Mouse (Mus musculus): ENCODE measurements around the gene Ghrhr. TPM values are rescaled to one million over a fixed set of nuclear protein-coding genes. Genes with fewer than 3 reads are reported as not detected.

The Ghrhr gene
- polyA plus RNA-seq, 1 experiment from 2014 or later = not detected

- 80% methylated on average over 5 of the region's 5 CpGs for WGBS
- ATAC-seq (replicated peaks; ENCODE audit: insufficient number of reproducible peaks, low FRiP score, low TSS enrichment, low read depth) (no peak), DNase-seq (ENCODE audit: low spot score) (no peak)
- Histone ChIP-seq H3K36me3 (replicated peaks; ENCODE audit: control insufficient read depth, insufficient read depth, low read depth, low read length) (no peaks in the 10 kb centered on the region), H3K4me1 (ENCODE audit: control insufficient read depth, insufficient read depth, low read length) (peaks cover 7% of the 10 kb centered on the region), H3K4me2 (ENCODE audit: low read depth, low read length) (no peak overlapping the region), H3K27me3 (ENCODE audit: control insufficient read depth, insufficient read depth, low read length) (no peaks in the 10 kb centered on the region), H3K4me3 (ENCODE audit: low read depth, low read length) (no peak overlapping the region), H3K9me3 (replicated peaks; ENCODE audit: control insufficient read depth, low read length) (no peaks in the 10 kb centered on the region), H3K27ac (replicated peaks; ENCODE audit: low read depth, low read length) (no peak overlapping the region), H3K9ac (replicated peaks; ENCODE audit: low read length) (no peak overlapping the region)
Measured at GRCm38 (mm10) chr6:55337242-55337641, 38.9 kb upstream of the Ghrhr start.

GRCm38 (mm10) chr6:55338077-55338476 lies 38.0 kb upstream of the Ghrhr start:
- H3K4me1 ChIP-seq (ENCODE audit: control insufficient read depth, insufficient read depth, low read length) = peaks cover 7% of the 10 kb centered on the region
- no peaks in the 10 kb centered on the region for H3K36me3 ChIP-seq (replicated peaks; ENCODE audit: control insufficient read depth, insufficient read depth, low read depth, low read length)
- H3K4me2 ChIP-seq (ENCODE audit: low read depth, low read length) = no peak overlapping the region
- DNase-seq (ENCODE audit: low spot score) (no peak), ATAC-seq (replicated peaks; ENCODE audit: insufficient number of reproducible peaks, low FRiP score, low TSS enrichment, low read depth) (no peak)
- 31% methylated on average over 6 of the region's 6 CpGs for WGBS
- no peaks in the 10 kb centered on the region for H3K27me3 ChIP-seq (ENCODE audit: control insufficient read depth, insufficient read depth, low read length)
- no peak overlapping the region for H3K27ac ChIP-seq (replicated peaks; ENCODE audit: low read depth, low read length)
- H3K4me3 ChIP-seq (ENCODE audit: low read depth, low read length) = no peak overlapping the region
- H3K9ac ChIP-seq (replicated peaks; ENCODE audit: low read length) = no peak overlapping the region
- H3K9me3 ChIP-seq (replicated peaks; ENCODE audit: control insufficient read depth, low read length) = no peaks in the 10 kb centered on the region

- H3K36me3 ChIP-seq (replicated peaks; ENCODE audit: control insufficient read depth, insufficient read depth, low read depth, low read length) = no peaks in the 10 kb centered on the region
- H3K4me3 ChIP-seq (ENCODE audit: low read depth, low read length) = no peak overlapping the region
- no peak overlapping the region for H3K27ac ChIP-seq (replicated peaks; ENCODE audit: low read depth, low read length)
- ATAC-seq (replicated peaks; ENCODE audit: insufficient number of reproducible peaks, low FRiP score, low TSS enrichment, low read depth) = no peak
- 75% methylated on average over 9 of the region's 9 CpGs for WGBS
- H3K27me3 ChIP-seq (ENCODE audit: control insufficient read depth, insufficient read depth, low read length) = no peaks in the 10 kb centered on the region
- H3K4me2 ChIP-seq (ENCODE audit: low read depth, low read length) = no peak overlapping the region
- H3K9me3 ChIP-seq (replicated peaks; ENCODE audit: control insufficient read depth, low read length) = no peaks in the 10 kb centered on the region
- no peak for DNase-seq (ENCODE audit: low spot score)
- H3K9ac ChIP-seq (replicated peaks; ENCODE audit: low read length) = no peak overlapping the region
- H3K4me1 ChIP-seq (ENCODE audit: control insufficient read depth, insufficient read depth, low read length) = peaks cover 7% of the 10 kb centered on the region
Measured at GRCm38 (mm10) chr6:55338934-55339825, 36.9 kb upstream of the Ghrhr start.

GRCm38 (mm10) chr6:55341688-55342087 lies 34.4 kb upstream of the Ghrhr start:
- Histone ChIP-seq H3K27ac (replicated peaks; ENCODE audit: low read depth, low read length) (no peak overlapping the region), H3K9me3 (replicated peaks; ENCODE audit: control insufficient read depth, low read length) (no peaks in the 10 kb centered on the region), H3K4me2 (ENCODE audit: low read depth, low read length) (no peak overlapping the region), H3K4me3 (ENCODE audit: low read depth, low read length) (no peak overlapping the region), H3K9ac (replicated peaks; ENCODE audit: low read length) (no peak overlapping the region), H3K4me1 (ENCODE audit: control insufficient read depth, insufficient read depth, low read length) (no peaks in the 10 kb centered on the region; the same call in 1 of the 2 replicates), H3K36me3 (replicated peaks; ENCODE audit: control insufficient read depth, insufficient read depth, low read depth, low read length) (no peaks in the 10 kb centered on the region), H3K27me3 (ENCODE audit: control insufficient read depth, insufficient read depth, low read length) (no peaks in the 10 kb centered on the region)
- ATAC-seq (replicated peaks; ENCODE audit: insufficient number of reproducible peaks, low FRiP score, low TSS enrichment, low read depth) = no peak
- no peak for DNase-seq (ENCODE audit: low spot score)
- WGBS = 27% methylated on average over 5 of the region's 5 CpGs

GRCm38 (mm10) chr6:55342328-55342727 lies 33.8 kb upstream of the Ghrhr start:
- Histone ChIP-seq H3K27ac (replicated peaks; ENCODE audit: low read depth, low read length) (no peak overlapping the region), H3K9me3 (replicated peaks; ENCODE audit: control insufficient read depth, low read length) (no peaks in the 10 kb centered on the region), H3K4me2 (ENCODE audit: low read depth, low read length) (no peak overlapping the region), H3K4me1 (ENCODE audit: control insufficient read depth, insufficient read depth, low read length) (no peaks in the 10 kb centered on the region; the same call in 1 of the 2 replicates), H3K36me3 (replicated peaks; ENCODE audit: control insufficient read depth, insufficient read depth, low read depth, low read length) (no peaks in the 10 kb centered on the region), H3K9ac (replicated peaks; ENCODE audit: low read length) (no peak overlapping the region), H3K4me3 (ENCODE audit: low read depth, low read length) (no peak overlapping the region), H3K27me3 (ENCODE audit: control insufficient read depth, insufficient read depth, low read length) (no peaks in the 10 kb centered on the region)
- 83% methylated on average over 9 of the region's 9 CpGs for WGBS
- DNase-seq (ENCODE audit: low spot score) = no peak
- ATAC-seq (replicated peaks; ENCODE audit: insufficient number of reproducible peaks, low FRiP score, low TSS enrichment, low read depth) = 0 out of 2 replicates have a peak, but pooled peaks have one; percentile 9

- WGBS = 89% methylated on average over 10 of the region's 10 CpGs
- no peaks in the 10 kb centered on the region for H3K36me3 ChIP-seq (replicated peaks; ENCODE audit: control insufficient read depth, insufficient read depth, low read depth, low read length)
- no peaks in the 10 kb centered on the region for H3K27me3 ChIP-seq (ENCODE audit: control insufficient read depth, insufficient read depth, low read length)
- no peaks in the 10 kb centered on the region for H3K9me3 ChIP-seq (replicated peaks; ENCODE audit: control insufficient read depth, low read length)
- H3K27ac ChIP-seq (replicated peaks; ENCODE audit: low read depth, low read length) = no peak overlapping the region
- H3K4me1 ChIP-seq (ENCODE audit: control insufficient read depth, insufficient read depth, low read length) = no peaks in the 10 kb centered on the region
- H3K9ac ChIP-seq (replicated peaks; ENCODE audit: low read length) = no peak overlapping the region
- no peak overlapping the region for H3K4me3 ChIP-seq (ENCODE audit: low read depth, low read length)
- ATAC-seq (replicated peaks; ENCODE audit: insufficient number of reproducible peaks, low FRiP score, low TSS enrichment, low read depth) = no peak
- H3K4me2 ChIP-seq (ENCODE audit: low read depth, low read length) = no peak overlapping the region
- DNase-seq (ENCODE audit: low spot score) = no peak
Measured at GRCm38 (mm10) chr6:55343446-55343845, 32.6 kb upstream of the Ghrhr start.

- Histone ChIP-seq H3K27me3 (ENCODE audit: control insufficient read depth, insufficient read depth, low read length) (no peaks in the 10 kb centered on the region), H3K27ac (replicated peaks; ENCODE audit: low read depth, low read length) (no peak overlapping the region), H3K36me3 (replicated peaks; ENCODE audit: control insufficient read depth, insufficient read depth, low read depth, low read length) (no peaks in the 10 kb centered on the region), H3K9ac (replicated peaks; ENCODE audit: low read length) (no peak overlapping the region), H3K4me2 (ENCODE audit: low read depth, low read length) (no peak overlapping the region), H3K9me3 (replicated peaks; ENCODE audit: control insufficient read depth, low read length) (no peaks in the 10 kb centered on the region), H3K4me3 (ENCODE audit: low read depth, low read length) (no peak overlapping the region), H3K4me1 (ENCODE audit: control insufficient read depth, insufficient read depth, low read length) (no peaks in the 10 kb centered on the region)
- ATAC-seq (replicated peaks; ENCODE audit: insufficient number of reproducible peaks, low FRiP score, low TSS enrichment, low read depth) (no peak), DNase-seq (ENCODE audit: low spot score) (no peak)
- WGBS = 83% methylated on average over 9 of the region's 9 CpGs
Measured at GRCm38 (mm10) chr6:55344291-55345016, 31.6 kb upstream of the Ghrhr start.

GRCm38 (mm10) chr6:55345264-55345663 lies 30.8 kb upstream of the Ghrhr start:
- ATAC-seq (replicated peaks; ENCODE audit: insufficient number of reproducible peaks, low FRiP score, low TSS enrichment, low read depth) (no peak), DNase-seq (ENCODE audit: low spot score) (no peak)
- H3K9ac ChIP-seq (replicated peaks; ENCODE audit: low read length) = no peak overlapping the region
- no peaks in the 10 kb centered on the region for H3K4me1 ChIP-seq (ENCODE audit: control insufficient read depth, insufficient read depth, low read length)
- H3K36me3 ChIP-seq (replicated peaks; ENCODE audit: control insufficient read depth, insufficient read depth, low read depth, low read length) = no peaks in the 10 kb centered on the region
- H3K9me3 ChIP-seq (replicated peaks; ENCODE audit: control insufficient read depth, low read length) = no peaks in the 10 kb centered on the region
- H3K27me3 ChIP-seq (ENCODE audit: control insufficient read depth, insufficient read depth, low read length) = no peaks in the 10 kb centered on the region
- no peak overlapping the region for H3K27ac ChIP-seq (replicated peaks; ENCODE audit: low read depth, low read length)
- no peak overlapping the region for H3K4me2 ChIP-seq (ENCODE audit: low read depth, low read length)
- no peak overlapping the region for H3K4me3 ChIP-seq (ENCODE audit: low read depth, low read length)
- WGBS = 85% methylated on average over 10 of the region's 10 CpGs
